Mouse (Mus musculus) thymus, postnatal 10 days (tissue): ENCODE measurements at regions not wholly inside any gene's neighbourhood (a gene's known extent, or its start where the extent isn't known, plus 50 kb on each side); places are given as distances from the start of the nearest gene placed in this dataset.

Experiments
- DNase-seq, 2 experiments: peaks; one replicate each; pipeline ENCODE4 v3.0.0; 2021; ENCODE audit warnings: low spot score in 2 of 2

DNA sequence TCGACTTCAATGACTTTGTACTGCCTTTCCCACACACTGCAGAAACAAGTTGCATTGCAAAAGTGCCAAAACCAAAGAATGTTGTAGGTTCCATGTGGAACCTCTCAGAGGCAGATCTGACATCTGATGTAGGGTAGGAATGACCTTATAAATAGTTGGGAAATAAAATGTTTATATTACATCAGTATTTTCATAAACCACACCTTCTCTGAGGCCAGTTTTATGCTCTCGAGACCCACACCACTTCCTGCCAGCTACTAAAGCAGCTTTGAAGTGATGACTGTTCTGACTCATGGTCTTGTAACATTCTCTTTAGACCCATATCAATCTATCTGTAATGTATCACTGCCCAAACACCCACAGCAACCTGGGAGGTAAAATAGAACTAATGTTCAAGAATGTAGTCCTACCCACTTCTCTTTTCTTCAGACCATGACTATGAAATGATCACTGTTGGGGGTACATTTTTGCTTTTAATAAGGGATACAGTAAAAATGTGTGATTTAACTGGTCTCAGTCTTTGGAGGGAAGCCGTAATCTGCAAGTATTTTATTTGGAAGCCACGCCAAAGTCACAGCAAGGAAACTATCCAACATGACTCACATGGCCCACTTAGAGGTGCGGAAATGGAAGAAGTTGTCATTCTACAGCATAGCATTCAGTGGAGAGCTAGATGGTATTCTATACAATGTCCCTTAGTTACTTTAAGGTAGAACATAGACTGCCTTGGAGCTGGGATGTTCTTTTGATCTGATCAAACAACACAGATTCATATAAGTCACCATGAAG is 199.4 kb downstream of the Snx13 start:
- no peak for DNase-seq

DNA sequence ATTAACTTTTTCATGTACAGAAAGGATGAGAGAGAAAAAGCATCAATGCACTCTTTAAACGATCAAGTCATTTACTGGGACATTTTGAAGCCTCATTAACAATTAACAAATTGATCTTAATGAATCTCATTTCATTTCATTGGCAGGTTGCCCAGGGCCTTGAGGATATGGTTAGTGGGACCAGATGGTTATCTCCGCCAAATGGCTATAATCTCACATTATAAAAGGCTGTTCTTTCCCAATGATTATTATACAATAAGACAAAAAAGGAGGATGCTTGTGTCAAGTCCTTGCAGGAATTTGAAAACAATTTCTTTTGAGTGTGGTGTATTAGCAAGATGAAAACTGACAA is 185.3 kb downstream of the Snx13 start:
- no peak for DNase-seq

- DNase-seq, result no peak
Observed at GRCm38 (mm10) chr12:35231414-35232321, 184.7 kb downstream of the Snx13 start.

- no peak for DNase-seq
Observed at GRCm38 (mm10) chr12:35220429-35220828, 173.4 kb downstream of the Snx13 start.

- DNase-seq, result no peak
Observed at GRCm38 (mm10) chr12:35220002-35220401, 173.0 kb downstream of the Snx13 start.

- DNase-seq, result no peak
Observed at GRCm38 (mm10) chr12:35216725-35217124, 169.7 kb downstream of the Snx13 start.

DNA sequence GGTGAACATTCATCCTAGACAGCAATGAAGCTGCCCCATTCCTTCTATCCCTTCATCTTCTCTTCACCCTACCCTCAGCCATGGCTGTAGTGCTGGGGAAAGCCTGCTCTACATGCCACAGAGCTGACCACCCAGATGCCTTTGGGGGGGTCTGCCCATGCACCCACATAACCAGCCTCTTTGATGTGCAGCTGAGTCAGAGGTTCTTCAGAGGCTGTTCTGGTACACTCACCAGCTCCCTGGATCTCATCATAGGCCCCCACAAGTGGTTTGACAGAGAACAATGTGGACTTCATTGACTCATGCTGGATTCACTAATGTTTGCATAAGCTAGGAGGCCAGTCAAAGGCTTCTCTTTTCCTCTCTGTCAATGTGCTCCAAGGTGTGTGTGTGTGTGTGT is 162.4 kb downstream of the Snx13 start:
- no peak for DNase-seq

- DNase-seq, result no peak
Observed at GRCm38 (mm10) chr12:35207605-35208004, 160.6 kb downstream of the Snx13 start.

GRCm38 (mm10) chr12:35203398-35203797 is 156.4 kb downstream of the Snx13 start:
- no peak for DNase-seq

DNA sequence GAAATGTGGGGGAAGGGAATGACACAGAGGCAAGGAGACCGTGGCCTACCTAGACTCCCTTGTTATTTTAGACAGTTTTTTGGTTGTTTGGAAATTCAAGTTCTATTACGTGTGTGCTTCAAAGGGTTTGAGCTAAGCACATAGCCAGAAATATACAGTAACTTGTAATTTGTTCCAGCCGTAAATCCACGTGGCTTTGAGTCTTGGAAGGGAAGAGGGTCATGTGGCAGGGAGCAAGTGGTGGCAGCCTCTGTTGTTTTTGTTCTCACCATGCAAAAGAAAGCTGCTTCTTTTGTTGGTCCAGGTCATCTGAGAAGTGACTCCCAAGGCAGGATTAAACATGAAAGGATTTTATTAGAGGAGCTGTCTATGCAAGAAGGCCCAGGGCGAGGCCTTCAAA is 153.1 kb downstream of the Snx13 start:
- no peak for DNase-seq
